Mouse (Mus musculus): ENCODE results near the gene H2-T3. TPM values are rescaled to one million over a fixed set of nuclear protein-coding genes. Genes with fewer than 3 reads are reported as not detected.
"Not testable (repeated sequence)": the region's sequence is repeated elsewhere in the genome, so short reads cannot be mapped to it uniquely, and the experiment has no call there.

The H2-T3 gene
- polyA plus RNA-seq, 1 experiment: not detected

- Histone ChIP-seq H3K4me1 (ENCODE audit: control insufficient read depth) (no peaks in the 10 kb centered on the region), H3K4me3 (replicated peaks) (no peak overlapping the region), H3K36me3 (ENCODE audit: control insufficient read depth) (no peaks in the 10 kb centered on the region), H3K9me3 (ENCODE audit: control insufficient read depth, low read length) (no peaks in the 10 kb centered on the region), H3K27me3 (ENCODE audit: control insufficient read depth) (peaks cover 32% of the 10 kb centered on the region)
- no peak for TF ChIP-seq GATA1 (IDR thresholded peaks at IDR 0.05; ENCODE audit: low read length)
These were observed 22.6 kb downstream of the H2-T3 start for GRCm38 (mm10) chr17:36167306-36168038.

DNA sequence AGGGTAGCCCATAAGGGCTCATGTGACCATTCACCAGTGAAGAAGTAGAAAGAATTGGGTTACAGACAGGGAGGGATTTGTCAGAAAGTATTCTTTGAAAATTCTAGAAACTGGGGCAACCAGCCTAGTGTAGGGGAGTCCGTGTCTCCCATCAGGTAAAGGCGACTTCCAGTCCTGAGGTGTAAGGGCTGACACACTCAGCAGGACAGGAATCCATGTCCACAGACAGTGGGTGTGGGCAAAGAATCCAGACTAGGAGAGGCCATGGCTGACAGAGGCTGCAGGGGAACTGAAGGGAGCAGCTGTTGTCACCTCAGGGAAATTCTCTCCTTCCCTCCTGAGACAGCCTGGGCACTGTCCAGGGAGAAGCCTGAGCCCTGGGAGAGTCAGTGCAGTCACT, 23.2 kb downstream of the H2-T3 start:
- H3K4me1 ChIP-seq (ENCODE audit: control insufficient read depth); H3K4me3 ChIP-seq (replicated peaks); H3K9me3 ChIP-seq (ENCODE audit: control insufficient read depth, low read length); H3K36me3 ChIP-seq (ENCODE audit: control insufficient read depth): not testable (repeated sequence)
- peaks cover 35% of the 10 kb centered on the region for H3K27me3 ChIP-seq (ENCODE audit: control insufficient read depth)

GRCm38 (mm10) chr17:36161129-36162051, 28.7 kb downstream of the H2-T3 start:
- H3K36me3 ChIP-seq (ENCODE audit: control insufficient read depth): no peaks in the 10 kb centered on the region
- TF ChIP-seq TAL1 (IDR thresholded peaks at IDR 0.05; ENCODE audit: low read length) (no peak), GATA1 (IDR thresholded peaks at IDR 0.05; ENCODE audit: low read length) (no peak)
- H3K4me1 ChIP-seq (ENCODE audit: control insufficient read depth): no peaks in the 10 kb centered on the region
- H3K9me3 ChIP-seq (ENCODE audit: control insufficient read depth, low read length): no peaks in the 10 kb centered on the region
- H3K27me3 ChIP-seq (ENCODE audit: control insufficient read depth): peaks cover 38% of the 10 kb centered on the region
- H3K4me3 ChIP-seq (replicated peaks): no peak overlapping the region

GRCm38 (mm10) chr17:36158264-36158663, 31.8 kb downstream of the H2-T3 start:
- peaks cover 43% of the 10 kb centered on the region for H3K27me3 ChIP-seq (ENCODE audit: control insufficient read depth)
- not testable (repeated sequence) for H3K4me3 ChIP-seq (replicated peaks); H3K4me1 ChIP-seq (ENCODE audit: control insufficient read depth); H3K36me3 ChIP-seq (ENCODE audit: control insufficient read depth); H3K9me3 ChIP-seq (ENCODE audit: control insufficient read depth, low read length)

DNA sequence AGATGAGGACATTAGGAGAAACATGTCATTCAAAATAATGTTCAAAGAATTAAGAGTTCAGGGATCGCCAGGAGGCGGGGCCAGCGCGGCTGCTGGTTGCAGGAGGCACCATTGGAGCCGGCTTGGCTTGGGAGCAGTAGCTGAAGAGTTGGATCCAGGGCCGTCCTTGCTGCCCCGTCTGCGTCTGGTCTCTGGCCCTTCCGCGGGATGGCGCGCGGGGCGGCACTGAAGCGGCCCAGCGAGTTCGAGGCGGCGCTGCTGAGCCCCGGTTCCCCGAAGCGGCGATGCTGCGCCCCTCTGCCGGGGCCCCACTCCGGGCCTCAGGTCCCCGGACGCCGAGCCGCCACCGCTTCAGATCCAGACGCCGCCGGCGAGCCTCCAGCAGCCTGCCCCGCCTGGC, 32.3 kb downstream of the H2-T3 start:
- H3K27me3 ChIP-seq (ENCODE audit: control insufficient read depth): peaks cover 43% of the 10 kb centered on the region
- H3K36me3 ChIP-seq (ENCODE audit: control insufficient read depth); H3K9me3 ChIP-seq (ENCODE audit: control insufficient read depth, low read length); H3K4me1 ChIP-seq (ENCODE audit: control insufficient read depth); H3K4me3 ChIP-seq (replicated peaks): not testable (repeated sequence)

- H3K9me3 ChIP-seq (ENCODE audit: control insufficient read depth, low read length): no peaks in the 10 kb centered on the region
- peaks cover 28% of the 10 kb centered on the region for H3K27me3 ChIP-seq (ENCODE audit: control insufficient read depth)
- H3K36me3 ChIP-seq (ENCODE audit: control insufficient read depth): no peaks in the 10 kb centered on the region
- TF ChIP-seq GATA1 (IDR thresholded peaks at IDR 0.05; ENCODE audit: low read length) (no peak), TAL1 (IDR thresholded peaks at IDR 0.05; ENCODE audit: low read length) (no peak)
- no peak overlapping the region for H3K4me3 ChIP-seq (replicated peaks)
- H3K4me1 ChIP-seq (ENCODE audit: control insufficient read depth): no peaks in the 10 kb centered on the region
These were observed 35.6 kb downstream of the H2-T3 start for GRCm38 (mm10) chr17:36154271-36155149.

- not testable (repeated sequence) for H3K4me3 ChIP-seq (replicated peaks); H3K9me3 ChIP-seq (ENCODE audit: control insufficient read depth, low read length); H3K4me1 ChIP-seq (ENCODE audit: control insufficient read depth); H3K36me3 ChIP-seq (ENCODE audit: control insufficient read depth)
- H3K27me3 ChIP-seq (ENCODE audit: control insufficient read depth): peaks cover 12% of the 10 kb centered on the region
These were observed 38.9 kb downstream of the H2-T3 start for GRCm38 (mm10) chr17:36151200-36151599.

- peaks cover 23% of the 10 kb centered on the region for H3K27me3 ChIP-seq (ENCODE audit: control insufficient read depth)
These were observed 41.6 kb downstream of the H2-T3 start for GRCm38 (mm10) chr17:36148468-36148867.

GRCm38 (mm10) chr17:36146937-36147336, 43.1 kb downstream of the H2-T3 start:
- H3K4me3 ChIP-seq (replicated peaks); H3K9me3 ChIP-seq (ENCODE audit: control insufficient read depth, low read length); H3K36me3 ChIP-seq (ENCODE audit: control insufficient read depth); H3K4me1 ChIP-seq (ENCODE audit: control insufficient read depth): not testable (repeated sequence)
- H3K27me3 ChIP-seq (ENCODE audit: control insufficient read depth): peaks cover 23% of the 10 kb centered on the region

More at GRCm38 (mm10) chr17:36148468-36148867, 41.6 kb downstream of the H2-T3 start:
- not testable (repeated sequence) for H3K9me3 ChIP-seq (ENCODE audit: control insufficient read depth, low read length); H3K4me1 ChIP-seq (ENCODE audit: control insufficient read depth); H3K4me3 ChIP-seq (replicated peaks); H3K36me3 ChIP-seq (ENCODE audit: control insufficient read depth)

DNA sequence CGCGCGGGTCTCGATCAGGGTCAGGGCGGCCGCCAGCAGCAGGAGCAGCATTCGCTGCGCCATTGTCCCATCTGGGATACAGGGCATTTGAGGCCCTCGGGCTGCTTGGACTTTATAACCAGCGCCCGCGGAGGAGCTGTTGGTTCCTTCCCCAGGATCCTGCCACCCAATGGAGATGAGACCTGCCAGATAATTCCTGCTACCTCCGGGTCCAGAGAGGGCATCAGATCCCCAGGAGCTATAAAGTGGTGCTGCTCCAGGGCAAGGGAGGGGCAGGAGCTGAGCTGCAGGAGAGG, 44.3 kb downstream of the H2-T3 start:
- H3K27me3 ChIP-seq (ENCODE audit: control insufficient read depth): peaks cover 23% of the 10 kb centered on the region
- not testable (repeated sequence) for H3K4me3 ChIP-seq (replicated peaks); H3K36me3 ChIP-seq (ENCODE audit: control insufficient read depth); H3K4me1 ChIP-seq (ENCODE audit: control insufficient read depth); H3K9me3 ChIP-seq (ENCODE audit: control insufficient read depth, low read length)
